In the genomic region with DNA sequence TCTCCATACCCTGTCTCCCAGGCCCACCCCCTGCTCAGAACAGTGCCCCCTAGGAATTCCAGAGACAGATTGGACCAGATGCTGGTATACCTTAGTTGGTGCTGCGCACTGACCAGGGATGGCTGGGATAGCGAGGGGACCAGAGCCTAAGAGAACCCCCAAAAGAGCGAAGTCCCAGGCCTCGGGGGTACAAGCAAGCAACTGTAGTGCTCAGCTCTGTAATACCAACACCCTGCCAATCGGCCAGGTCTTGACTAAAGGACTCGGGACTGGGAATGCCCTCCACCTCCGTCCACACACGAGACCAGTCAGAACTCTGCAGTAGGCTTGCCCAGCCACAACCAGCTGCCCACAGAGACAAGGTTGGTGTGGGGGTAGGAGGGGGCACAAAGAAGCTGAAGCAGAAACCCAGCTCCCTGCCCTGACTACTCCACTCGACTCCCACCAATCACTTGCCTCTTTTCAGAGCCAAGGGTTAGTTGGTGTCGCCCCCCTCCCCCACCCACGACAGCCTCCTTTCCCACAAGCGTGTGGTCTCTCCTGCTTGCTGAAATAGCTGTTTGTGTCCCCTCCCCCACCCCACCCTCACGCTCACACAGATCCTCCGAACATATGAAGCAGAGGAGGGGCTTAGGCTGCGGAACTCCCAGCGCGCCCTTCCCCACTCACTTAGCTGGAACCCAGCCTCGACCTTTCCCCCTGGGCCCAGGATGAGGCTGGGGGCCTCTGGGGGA, we compare ENCODE assay signal across 8 mouse cellular contexts. TPM values are rescaled to one million over a fixed set of nuclear protein-coding genes. Genes with fewer than 3 reads are reported as not detected.
A peak's percentile ranks its signal among the peaks of the same experiment; 100 is the strongest.
DNase-seq lines count a peak whose midpoint lies in the region; ATAC-seq and TF ChIP-seq lines count a peak whose summit lies in the region.

No protein-coding gene starts in this region.

- no peak for DNase-seq in frontal cortex, postnatal 14 days (ENCODE audit: low spot score in 2 of 2)
- DNase-seq in midbrain, embryonic 11.5 days (ENCODE audit: low spot score, missing footprints), result no peak
- DNase-seq in MN1 (ENCODE audit: low spot score), result no peak
- DNase-seq in gastrocnemius, adult 8-10 months (ENCODE audit: low spot score in 2 of 2), result no peak

- no peak overlapping the region for H3K4me3 ChIP-seq in bone marrow, adult 2 months (replicated peaks; ENCODE audit: control insufficient read depth, low read depth, low read length)
- H3K4me3 ChIP-seq in hindbrain, embryonic 13.5 days, result no peak overlapping the region
- no peak overlapping the region for H3K4me3 ChIP-seq in midbrain, embryonic 11.5 days (ENCODE audit: low read depth, low read length)

- peak; percentile 29; the same call in 1 of the 2 replicates for ATAC-seq in frontal cortex, adult (ENCODE audit: low TSS enrichment)
- ATAC-seq in hindbrain, embryonic 13.5 days (ENCODE audit: low FRiP score), result peak; percentile 55
- ATAC-seq in midbrain, embryonic 11.5 days (ENCODE audit: low FRiP score), result peak; percentile 54
- no peak for ATAC-seq in monocyte, adult 5-6 weeks (replicated peaks; ENCODE audit: insufficient number of reproducible peaks, low FRiP score, low TSS enrichment, poor library complexity, severe bottlenecking)

- H3K36me3 ChIP-seq in hindbrain, embryonic 13.5 days, result no peaks in the 10 kb centered on the region
- no peaks in the 10 kb centered on the region for H3K36me3 ChIP-seq in midbrain, embryonic 11.5 days (ENCODE audit: control insufficient read depth, insufficient read depth, low read length)

- H3K4me1 ChIP-seq in bone marrow, adult 2 months (ENCODE audit: control insufficient read depth, insufficient read depth, low read length), result no peaks in the 10 kb centered on the region
- H3K4me1 ChIP-seq in hindbrain, embryonic 13.5 days (replicated peaks), result peaks cover 29% of the 10 kb centered on the region
- peaks cover 19% of the 10 kb centered on the region for H3K4me1 ChIP-seq in midbrain, embryonic 11.5 days (ENCODE audit: control insufficient read depth, insufficient read depth, low read length)

- no peak for TF ChIP-seq POLR2A in bone marrow, adult 2 months (IDR thresholded peaks at IDR 0.05; ENCODE audit: borderline replicate concordance, control insufficient read depth, low read depth, low read length)

- peak overlapping the region; percentile 13; the same call in 1 of the 2 replicates for H3K27ac ChIP-seq in bone marrow, adult 2 months (ENCODE audit: control insufficient read depth, insufficient read depth, low read depth, low read length, poor library complexity)
- peak overlapping the region; percentile 74 for H3K27ac ChIP-seq in hindbrain, embryonic 13.5 days
- H3K27ac ChIP-seq in midbrain, embryonic 11.5 days (ENCODE audit: low read depth, low read length), result no peak overlapping the region

- H3K27me3 ChIP-seq in hindbrain, embryonic 13.5 days, result 0 out of 2 replicates have a peak, but pooled peaks cover 5% of the 10 kb centered on the region
- no peaks in the 10 kb centered on the region for H3K27me3 ChIP-seq in midbrain, embryonic 11.5 days (ENCODE audit: control insufficient read depth, insufficient read depth, low read length)

- no peak overlapping the region for H3K9ac ChIP-seq in hindbrain, embryonic 13.5 days
- no peak overlapping the region; the same call in 1 of the 2 replicates for H3K9ac ChIP-seq in midbrain, embryonic 11.5 days (ENCODE audit: low read length)

- 9% methylated on average over 18 of the region's 18 CpGs for WGBS in bone marrow, adult 2 months
- 39% methylated on average over 18 of the region's 18 CpGs for WGBS in hindbrain, embryonic 13.5 days
- WGBS in midbrain, embryonic 11.5 days, result 51% methylated on average over 18 of the region's 18 CpGs

- no peak for TF ChIP-seq CTCF in bone marrow, adult 2 months (IDR thresholded peaks at IDR 0.05; ENCODE audit: control insufficient read depth, insufficient read depth, low read length)

- H3K9me3 ChIP-seq in hindbrain, embryonic 13.5 days, result no peaks in the 10 kb centered on the region
- no peaks in the 10 kb centered on the region for H3K9me3 ChIP-seq in midbrain, embryonic 11.5 days (ENCODE audit: control insufficient read depth, low read length)

- peak overlapping the region; percentile 34 for H3K4me2 ChIP-seq in hindbrain, embryonic 13.5 days
- H3K4me2 ChIP-seq in midbrain, embryonic 11.5 days, result no peak overlapping the region

RNA-seq across cellular contexts. Expression of a gene that starts 7.5 kb away (rescaled TPM):
- 2.9 and 11.8 TPM in 2 replicates for polyA plus RNA-seq in bone marrow, adult 2 months (2011; ENCODE audit: insufficient read depth, insufficient read length, low replicate concordance, missing spikeins)
- polyA plus RNA-seq in hindbrain, embryonic 13.5 days (2015; fragmentation: Nextera tagmentation; extraction: Ambion mirVana), result 27.6 and 35.7 TPM in 2 replicates
- 13.6 and 13.8 TPM in 2 replicates for polyA plus RNA-seq in midbrain, embryonic 11.5 days (2014; fragmentation: Nextera tagmentation; extraction: Ambion mirVana)
- 2.1 TPM in 1 of 3 replicates, not detected in the others for total RNA-seq in monocyte, adult 5-6 weeks (2017)
- under 1 TPM; 0.19 to 0.34 (median 0.23) TPM for total RNA-seq in gastrocnemius, adult 8-10 months (2022)

RNA-seq across cellular contexts. Expression of a gene that starts 56.2 kb away (rescaled TPM):
- 8.1 and 17.1 TPM in 2 replicates for polyA plus RNA-seq in bone marrow, adult 2 months (2011; ENCODE audit: insufficient read depth, insufficient read length, low replicate concordance, missing spikeins)
- 38.4 and 39.4 TPM in 2 replicates for polyA plus RNA-seq in hindbrain, embryonic 13.5 days (2015; fragmentation: Nextera tagmentation; extraction: Ambion mirVana)
- 62.1 and 67.1 TPM in 2 replicates for polyA plus RNA-seq in midbrain, embryonic 11.5 days (2014; fragmentation: Nextera tagmentation; extraction: Ambion mirVana)
- total RNA-seq in monocyte, adult 5-6 weeks (2017), result 26.8 to 44.5 TPM (median 32.6 TPM) in 3 replicates
- total RNA-seq in gastrocnemius, adult 8-10 months (2022), result 10 to 100 TPM; 73.6 to 84.9 (median 79.9) TPM
